Mouse (Mus musculus): ENCODE data around the gene 2810004N23Rik.

GRCm38 (mm10) chr8:124830050-124830449 is 32.9 kb downstream of the 2810004N23Rik start:
- TF ChIP-seq EP300 (IDR thresholded peaks at IDR 0.05) (no peak), CTCF (IDR thresholded peaks at IDR 0.05) (no peak)

All from lung, postnatal 0 days (tissue).